Mouse (Mus musculus) thymus, postnatal 36 days (tissue): ENCODE results near the gene Grwd1.
A peak's percentile ranks its signal among the peaks of the same experiment; 100 is the strongest.

Experiments
- DNase-seq, 2 experiments: peaks; one replicate each; pipeline ENCODE4 v3.0.0; 2022; ENCODE audit warnings: mixed read lengths in 2 of 2

Gene Grwd1

DNA sequence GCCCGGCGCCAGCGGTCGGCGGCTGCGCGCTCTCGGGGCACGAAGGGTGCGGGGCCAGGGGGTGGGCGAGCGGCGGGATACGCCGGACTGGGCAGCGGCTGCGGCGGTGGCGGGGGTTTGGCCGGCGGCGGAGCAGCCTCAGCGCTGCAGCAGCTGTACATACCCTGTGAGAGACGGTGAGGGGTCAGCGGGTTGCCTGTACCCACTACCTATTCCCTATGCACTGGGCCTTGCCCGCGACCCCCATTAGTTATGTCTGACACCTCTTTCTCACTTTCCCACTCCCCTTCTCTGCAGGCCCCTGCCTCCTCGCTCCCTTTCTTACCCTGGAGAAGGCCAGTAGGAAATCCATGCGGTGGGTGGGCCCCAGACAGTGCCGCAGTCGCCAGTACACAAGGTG is 3.2 kb upstream of the Grwd1 start:
- no peak for DNase-seq

- DNase-seq: no peak
These were observed 2.5 kb upstream of the Grwd1 start for GRCm38 (mm10) chr7:45833148-45833790.

DNA sequence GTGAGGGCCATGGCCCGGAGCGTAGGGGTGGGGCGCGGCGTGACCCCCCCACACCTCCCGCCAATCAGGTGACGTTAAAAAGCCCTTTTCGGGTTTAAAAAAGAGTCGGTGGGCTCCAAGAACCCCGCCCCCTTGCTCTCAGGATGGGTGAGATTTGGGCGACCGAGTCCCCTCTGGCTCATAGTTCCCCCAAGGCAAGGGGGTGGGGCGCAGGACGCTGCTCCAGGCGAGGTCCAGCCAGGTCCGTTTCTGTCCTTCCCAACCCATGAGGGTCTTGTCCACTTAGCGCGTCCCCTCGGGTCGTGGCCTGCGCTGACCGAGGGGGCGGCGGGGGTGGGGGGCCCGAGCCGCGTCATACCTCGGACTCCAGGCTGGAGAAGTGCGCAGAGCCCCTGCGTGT is 1.7 kb upstream of the Grwd1 start:
- DNase-seq: no peak

DNA sequence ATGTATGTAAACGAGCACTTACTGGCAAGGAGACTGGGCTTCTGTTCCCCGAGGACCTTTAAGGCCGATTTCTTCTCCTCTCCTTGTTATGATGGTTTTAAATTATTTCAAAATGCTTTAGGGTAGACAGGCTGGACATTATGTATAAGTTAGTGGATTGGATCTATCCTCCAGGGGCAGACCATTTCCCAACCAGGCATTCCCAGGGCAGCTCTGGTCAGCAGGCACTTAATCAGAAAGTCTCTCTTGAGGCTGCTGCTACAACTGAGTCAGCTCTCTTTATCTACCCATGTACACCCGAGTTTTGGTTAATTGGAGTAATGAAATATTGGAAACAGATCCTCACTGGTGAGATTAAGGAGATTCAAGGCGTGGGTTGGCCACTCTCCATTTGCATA is 383 bp upstream of the Grwd1 start:
- no peak for DNase-seq

- DNase-seq: no peak
These were observed 4.1 kb downstream of the Grwd1 start for GRCm38 (mm10) chr7:45826631-45827030.

DNA sequence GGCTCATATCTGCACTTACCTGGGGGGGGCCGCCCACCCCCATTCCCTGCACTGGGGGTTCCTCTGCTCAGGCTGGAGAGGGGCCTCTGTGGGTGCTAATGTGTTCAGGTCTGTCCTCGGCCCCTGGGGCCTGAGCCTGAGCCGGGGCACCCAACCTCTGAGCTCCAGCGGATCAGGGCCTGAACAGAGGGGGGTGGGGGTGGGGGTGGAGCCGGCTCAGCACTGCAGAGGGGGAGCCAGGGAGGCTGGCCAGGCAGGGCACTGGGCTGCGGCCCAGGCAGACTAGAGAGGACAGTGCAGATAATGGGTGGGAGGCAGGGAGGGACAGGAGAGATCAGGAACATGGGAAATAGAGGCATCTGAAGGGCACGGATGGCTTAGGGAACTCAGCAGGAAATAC is 6.1 kb downstream of the Grwd1 start, which contains the start of gene Kcnj14:
TSS of gene Kcnj14 (minus strand) at position 185 of the 400 bp plus-strand sequence.
- DNase-seq: no peak

GRCm38 (mm10) chr7:45820913-45821312 is 9.8 kb downstream of the Grwd1 start:
- no peak for DNase-seq

DNA sequence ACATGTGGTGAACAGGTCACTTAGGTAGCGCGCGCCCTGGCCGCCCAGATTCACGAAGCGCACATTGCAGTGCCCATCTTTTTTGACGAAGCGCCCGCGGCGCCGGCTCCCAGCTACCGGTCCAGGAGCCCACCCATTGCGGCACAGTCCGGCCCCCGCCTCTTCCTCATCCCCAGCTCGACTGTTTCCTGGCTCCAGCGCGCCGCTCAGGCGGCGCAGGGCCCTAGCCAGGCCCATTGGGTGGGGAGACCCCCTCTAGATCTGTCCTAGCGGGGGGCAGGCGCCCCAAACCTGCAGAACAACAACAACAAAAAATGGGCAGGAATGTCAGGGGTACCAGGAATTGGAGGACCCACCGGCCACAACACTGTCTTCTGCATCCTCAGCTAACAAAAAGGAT is 10.9 kb downstream of the Grwd1 start:
- no peak for DNase-seq

GRCm38 (mm10) chr7:45815984-45816351 is 14.8 kb downstream of the Grwd1 start:
- no peak for DNase-seq

- DNase-seq: no peak
These were observed 15.3 kb downstream of the Grwd1 start for GRCm38 (mm10) chr7:45815323-45815983.

GRCm38 (mm10) chr7:45814841-45815240 is 15.9 kb downstream of the Grwd1 start:
- DNase-seq: no peak

DNA sequence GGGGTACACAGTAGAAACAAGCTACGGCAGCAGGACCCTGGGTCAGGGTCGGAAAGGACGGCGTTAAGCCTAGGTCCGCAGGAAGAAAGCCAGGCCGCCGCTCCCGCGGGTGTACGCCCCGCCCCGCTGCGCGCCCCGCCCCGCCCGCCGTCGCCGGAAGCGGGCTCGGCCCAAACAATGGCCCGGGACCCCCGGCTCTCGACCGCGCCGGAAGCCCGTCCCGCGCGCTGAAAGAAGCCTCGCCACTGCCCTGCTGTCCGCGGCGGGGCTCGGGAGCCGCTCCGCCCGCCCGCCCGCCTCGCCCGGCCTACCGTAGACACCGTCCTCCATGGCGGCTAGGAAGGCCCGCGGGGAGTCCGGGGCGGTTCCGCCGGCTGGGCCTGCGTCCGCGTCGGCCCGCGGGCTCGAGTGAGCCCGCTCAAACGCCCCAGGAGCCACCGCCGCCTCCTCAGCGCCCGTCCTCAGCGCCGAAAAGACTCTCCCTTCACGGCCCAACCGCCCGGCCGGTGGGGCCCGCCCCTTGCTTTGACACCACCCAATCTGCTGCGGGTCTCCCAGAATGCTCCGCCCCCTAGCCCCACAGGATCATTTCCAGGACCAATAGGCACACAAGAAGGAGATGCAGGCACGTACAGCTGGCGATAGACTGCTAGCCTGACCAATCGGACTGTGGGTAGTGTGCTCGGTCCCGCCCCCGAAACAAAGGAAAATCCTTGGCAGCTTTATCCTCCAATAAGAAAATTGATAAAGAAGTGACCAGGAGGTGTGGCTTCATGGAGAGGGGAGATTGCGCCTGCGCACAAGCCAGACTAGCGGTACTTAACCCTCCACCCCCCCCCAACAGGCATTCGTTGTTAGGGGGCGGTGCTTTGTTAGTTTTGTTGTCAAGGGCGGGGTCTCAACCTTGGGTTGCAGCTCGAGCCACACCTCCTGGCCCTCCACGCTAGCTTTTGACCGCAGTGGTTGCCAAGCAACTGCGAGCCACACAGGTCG is 16.7 kb downstream of the Grwd1 start, which contains the start of gene Cyth2:
TSS of gene Cyth2 (minus strand) at position 795 of the 993 bp plus-strand sequence.
- peak; percentile 99 for DNase-seq

DNA sequence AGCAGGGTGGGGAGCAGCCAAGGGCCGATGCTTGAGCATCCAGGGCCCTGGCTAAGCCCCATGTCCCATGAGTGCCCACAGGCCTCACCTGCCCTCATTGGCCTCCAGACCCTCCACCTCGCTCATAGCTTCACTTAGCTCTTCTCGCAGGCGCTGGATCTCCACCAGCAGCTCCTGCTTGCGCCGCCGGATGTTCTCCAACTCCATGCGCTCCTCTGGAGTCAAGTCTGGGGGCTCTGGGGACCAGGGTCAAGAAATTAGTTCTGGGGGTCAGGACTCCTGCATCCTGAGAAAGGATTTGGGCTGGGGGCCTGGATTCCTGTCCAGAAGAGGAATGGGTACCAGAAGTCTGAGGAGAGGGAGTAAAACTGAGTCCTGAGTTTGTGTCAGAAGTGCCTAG is 17.8 kb downstream of the Grwd1 start:
- no peak for DNase-seq

GRCm38 (mm10) chr7:45809276-45810075 is 21.3 kb downstream of the Grwd1 start:
- DNase-seq: no peak

DNA sequence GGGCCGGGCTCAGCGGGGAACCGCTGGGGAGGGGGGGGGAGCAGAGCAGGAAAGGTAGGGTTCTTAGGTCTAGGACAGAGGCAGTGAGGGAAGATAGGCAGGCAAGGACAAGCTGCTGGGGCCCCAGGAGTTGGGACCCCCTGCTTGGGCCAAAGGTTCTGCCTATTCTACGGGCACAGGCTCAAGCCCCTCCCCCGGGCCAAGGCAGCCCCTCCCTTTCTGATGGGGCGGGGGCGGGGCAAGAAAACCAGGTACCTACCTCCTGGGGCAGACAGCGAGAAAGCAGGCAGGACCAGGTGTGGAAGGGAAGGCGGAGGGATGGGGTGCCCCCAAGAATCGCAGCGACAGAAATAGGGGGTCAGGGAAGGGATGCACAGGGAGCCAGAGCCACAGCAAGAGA is 22.3 kb downstream of the Grwd1 start:
- no peak for DNase-seq

DNA sequence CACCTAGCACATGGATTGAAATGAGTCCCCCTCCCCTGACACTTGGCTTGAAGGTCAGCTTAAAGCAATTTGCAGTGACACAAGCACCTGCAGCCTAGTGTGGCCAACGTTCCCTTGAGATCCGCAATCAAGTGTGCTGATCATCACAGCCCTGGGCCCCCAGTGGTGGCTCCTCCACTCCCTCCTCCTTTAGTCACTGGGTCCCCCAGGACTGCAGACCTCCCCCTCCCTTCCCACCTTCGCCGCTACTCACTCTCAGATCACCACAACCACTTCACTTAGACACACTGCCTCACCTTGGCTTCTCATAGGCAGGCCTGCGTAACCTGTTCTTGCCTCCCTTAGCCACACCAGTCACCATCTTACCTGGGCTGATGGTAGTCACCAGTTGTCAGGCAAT is 24.8 kb downstream of the Grwd1 start:
- no peak for DNase-seq

DNA sequence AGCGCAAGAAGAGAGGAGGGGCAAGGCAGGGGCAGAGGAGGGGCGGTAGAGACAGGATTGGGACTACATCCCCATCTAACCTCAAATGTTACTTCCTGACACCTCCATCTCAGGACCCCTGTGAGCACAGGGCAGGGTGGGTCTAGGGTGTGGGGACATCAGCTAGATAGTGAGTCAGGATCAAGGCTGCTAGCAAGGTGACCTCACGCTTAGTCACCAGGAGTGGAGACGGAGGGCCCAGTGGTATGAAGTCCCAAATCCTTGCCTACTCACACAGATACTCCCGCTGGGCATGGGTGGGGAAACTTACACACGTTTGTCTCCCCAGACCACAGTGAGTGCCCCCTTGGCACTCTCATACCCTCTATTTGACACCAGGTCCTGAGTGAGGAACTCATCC is 28.2 kb downstream of the Grwd1 start:
- no peak for DNase-seq

DNA sequence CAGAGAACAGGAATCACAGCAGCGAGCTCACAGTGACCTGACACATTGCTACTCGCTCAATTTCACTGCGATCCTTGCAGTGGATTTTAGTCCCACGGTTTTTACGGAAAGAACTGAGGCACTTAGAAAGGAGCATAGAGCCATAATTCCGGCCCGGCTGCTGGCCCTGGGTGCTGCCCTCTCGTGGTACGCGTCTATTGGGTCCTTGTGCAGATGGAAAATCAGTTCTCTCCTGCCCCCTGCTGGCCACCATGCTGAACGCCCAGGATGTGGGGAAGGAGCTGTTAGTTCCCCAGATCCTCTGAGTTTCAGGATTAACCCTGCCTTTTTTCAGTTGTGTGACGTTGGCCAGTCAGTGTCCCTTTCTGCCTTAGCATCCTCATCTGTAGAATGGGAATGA is 29.4 kb downstream of the Grwd1 start:
- DNase-seq: peak; percentile 85 to 91

DNA sequence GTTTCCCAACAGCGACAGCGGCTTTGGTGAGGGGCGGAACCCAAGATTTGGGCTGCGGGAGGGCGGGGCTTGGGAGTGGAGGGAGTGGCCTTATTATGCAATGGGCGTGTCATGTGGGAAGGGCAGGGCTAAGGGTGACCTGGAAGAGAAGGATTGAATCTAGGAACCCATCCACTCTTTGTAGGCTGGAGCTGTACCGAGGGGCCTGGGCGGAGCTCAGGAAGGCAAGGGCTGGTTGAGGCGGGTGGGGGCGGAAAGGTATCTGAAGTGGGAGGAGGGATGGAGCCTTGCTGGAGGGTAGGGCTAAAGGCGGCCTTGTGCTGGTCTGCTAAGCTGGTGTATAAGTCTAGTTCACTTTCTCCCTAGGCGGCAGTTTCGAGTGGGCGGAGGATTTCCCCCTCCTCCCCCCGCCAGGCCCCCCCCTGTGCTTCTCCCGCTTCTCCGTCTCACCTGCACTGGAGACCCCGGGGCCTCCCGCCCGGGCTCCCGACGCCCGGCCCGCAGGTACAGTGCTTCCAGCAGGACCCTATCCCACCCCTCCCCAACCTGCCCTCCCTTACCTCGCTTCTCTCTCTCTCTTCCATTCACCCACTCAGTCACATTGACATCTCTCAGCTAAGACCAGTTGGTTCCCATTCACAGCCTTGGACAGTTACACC is 30.1 kb downstream of the Grwd1 start:
- DNase-seq: peak; percentile 31 to 50

- DNase-seq: no peak
These were observed 30.7 kb downstream of the Grwd1 start for GRCm38 (mm10) chr7:45800001-45800400.

DNA sequence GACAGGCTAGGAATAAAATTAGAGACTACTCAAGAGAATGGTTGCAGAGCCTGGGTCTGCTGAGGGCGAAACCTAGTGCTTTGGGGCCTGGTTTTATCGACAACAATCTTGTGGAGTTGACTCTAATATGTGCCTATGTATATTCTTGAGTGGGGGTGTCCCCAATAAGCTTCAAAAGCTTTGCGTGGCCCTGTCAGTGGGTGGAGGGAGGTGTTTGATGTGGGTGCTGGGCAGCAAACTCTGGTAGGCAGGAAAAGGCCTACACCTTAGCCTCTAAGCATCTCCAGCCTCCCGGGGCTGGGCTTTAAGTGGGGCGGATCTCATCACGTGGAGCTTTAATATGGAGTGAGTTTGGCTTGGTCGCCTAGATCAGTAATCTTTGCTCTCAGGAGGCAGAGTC is 31.8 kb downstream of the Grwd1 start:
- DNase-seq: no peak

DNA sequence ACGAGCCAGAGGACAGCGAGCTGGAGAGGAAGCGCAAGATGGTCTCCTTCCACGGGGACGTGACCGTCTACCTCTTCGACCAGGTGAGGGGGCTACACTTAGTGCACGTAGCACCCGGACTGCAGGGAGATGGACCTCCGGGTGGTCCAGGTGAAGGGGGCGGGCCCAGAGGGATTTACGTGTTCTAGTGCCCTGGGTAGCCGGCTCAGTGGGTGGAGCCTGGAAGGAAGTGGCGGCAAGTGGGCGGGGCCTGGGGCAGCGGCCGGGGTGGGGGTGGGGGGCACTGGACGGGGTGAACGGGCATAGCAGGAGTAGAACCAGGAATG is 32.3 kb downstream of the Grwd1 start:
- DNase-seq: peak in 1 of 2 experiments; percentile 33
